Mouse (Mus musculus) small intestine, adult 2 months (tissue): ENCODE data around the gene Chst2.

Experiments used
- CTCF ChIP-seq: fragments of 200-500 bp; IDR thresholded peaks from 2 replicates; pipeline ENCODE4 v1.5.1; 2012; ENCODE audit warnings: low read depth, mild to moderate bottlenecking, control low read depth, inconsistent platforms, low read length, moderate library complexity, mixed read lengths; ENCODE audit not compliant: insufficient replicate concordance, insufficient read length; ENCODE audit errors: extremely low read depth
- POLR2A ChIP-seq: fragments of 200-500 bp; IDR thresholded peaks from 2 replicates; pipeline ENCODE4 v1.6.1; 2012; ENCODE audit warnings: low read depth, mild to moderate bottlenecking, control low read depth, inconsistent platforms, low read length, moderate library complexity

- TF ChIP-seq CTCF (peak; percentile 29; the same call in 1 of the 2 replicates), POLR2A (no peak)
These were observed 994 bp downstream of the Chst2 start for GRCm38 (mm10) chr9:95405511-95405945.
